Mouse (Mus musculus): ENCODE data around the gene Trim43a.
A peak's percentile ranks its signal among the peaks of the same experiment; 100 is the strongest.
"Not testable (repeated sequence)": the region's sequence is repeated elsewhere in the genome, so short reads cannot be mapped to it uniquely, and the experiment has no call there.

Trim43a gene

GRCm38 (mm10) chr9:88580591-88580990 lies at the start of gene Trim43a:
Gene Trim43a, plus strand, starts transcription at chr9:88580891.
- not testable (repeated sequence) for DNase-seq

- DNase-seq = no peak
These were observed 46.6 kb upstream of the Trim43a start for GRCm38 (mm10) chr9:88534093-88534492.

- DNase-seq = no peak
These were observed 41.0 kb upstream of the Trim43a start for GRCm38 (mm10) chr9:88539546-88540224.

- no peak for DNase-seq
These were observed 37.9 kb upstream of the Trim43a start for GRCm38 (mm10) chr9:88542816-88543215.

GRCm38 (mm10) chr9:88545534-88545933 lies 35.2 kb upstream of the Trim43a start:
- DNase-seq = no peak

GRCm38 (mm10) chr9:88546166-88546565 lies 34.5 kb upstream of the Trim43a start:
- peak in 1 of 2 experiments; percentile 15 for DNase-seq

GRCm38 (mm10) chr9:88546657-88547056 lies 34.0 kb upstream of the Trim43a start:
- no peak for DNase-seq

- DNase-seq = peak in 1 of 2 experiments; percentile 10
These were observed 33.4 kb upstream of the Trim43a start for GRCm38 (mm10) chr9:88547270-88547669.

- DNase-seq = peak; percentile 50 to 71
These were observed 32.7 kb upstream of the Trim43a start, which contains the start of gene Zfp949 for GRCm38 (mm10) chr9:88547851-88548613. Gene Zfp949, plus strand, starts transcription at chr9:88548020.

GRCm38 (mm10) chr9:88548614-88548945 lies 32.1 kb upstream of the Trim43a start:
- no peak for DNase-seq

GRCm38 (mm10) chr9:88553071-88553470 lies 27.6 kb upstream of the Trim43a start:
- DNase-seq = no peak

- DNase-seq = no peak
These were observed 22.5 kb upstream of the Trim43a start for GRCm38 (mm10) chr9:88558146-88558545.

GRCm38 (mm10) chr9:88561476-88561875 lies 19.2 kb upstream of the Trim43a start:
- DNase-seq = not testable (repeated sequence)

GRCm38 (mm10) chr9:88570471-88570870 lies 10.2 kb upstream of the Trim43a start:
- DNase-seq = not testable (repeated sequence)

GRCm38 (mm10) chr9:88593708-88594107 lies 13.0 kb downstream of the Trim43a start:
- not testable (repeated sequence) for DNase-seq

- DNase-seq = peak; percentile 93
These were observed 18.8 kb downstream of the Trim43a start for GRCm38 (mm10) chr9:88599206-88600162.

- not testable (repeated sequence) for DNase-seq
These were observed 45.3 kb downstream of the Trim43a start for GRCm38 (mm10) chr9:88625803-88626514.

- not testable (repeated sequence) for DNase-seq
These were observed 57.4 kb downstream of the Trim43a start for GRCm38 (mm10) chr9:88638125-88638524.
